Mouse (Mus musculus) liver (tissue): Measurements from ENCODE around the gene Top3a.

ENCODE experiments used
- DNase-seq: peaks from one replicate; pipeline ENCODE4 v3.0.0-alpha.2; 2020; ENCODE audit warnings: mixed read lengths

The Top3a gene

DNA sequence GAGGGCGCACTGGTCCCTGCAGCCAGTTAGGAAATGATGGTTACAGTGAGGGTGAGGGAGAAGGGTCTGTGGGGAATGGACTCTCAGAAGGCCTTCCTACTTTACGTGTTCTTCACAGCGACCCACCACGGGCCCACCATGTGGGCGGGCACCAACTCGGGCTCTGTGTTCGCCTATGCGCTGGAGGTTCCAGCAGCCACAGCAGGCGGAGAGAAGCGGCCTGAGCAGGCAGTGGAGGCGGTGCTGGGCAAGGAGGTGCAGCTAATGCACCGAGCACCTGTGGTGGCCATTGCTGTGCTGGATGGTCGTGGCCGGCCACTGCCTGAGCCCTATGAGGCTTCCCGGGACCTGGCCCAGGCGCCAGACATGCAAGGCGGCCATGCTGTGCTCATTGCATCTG is 65.9 kb downstream of the Top3a start:
- DNase-seq = peak; percentile 2

DNA sequence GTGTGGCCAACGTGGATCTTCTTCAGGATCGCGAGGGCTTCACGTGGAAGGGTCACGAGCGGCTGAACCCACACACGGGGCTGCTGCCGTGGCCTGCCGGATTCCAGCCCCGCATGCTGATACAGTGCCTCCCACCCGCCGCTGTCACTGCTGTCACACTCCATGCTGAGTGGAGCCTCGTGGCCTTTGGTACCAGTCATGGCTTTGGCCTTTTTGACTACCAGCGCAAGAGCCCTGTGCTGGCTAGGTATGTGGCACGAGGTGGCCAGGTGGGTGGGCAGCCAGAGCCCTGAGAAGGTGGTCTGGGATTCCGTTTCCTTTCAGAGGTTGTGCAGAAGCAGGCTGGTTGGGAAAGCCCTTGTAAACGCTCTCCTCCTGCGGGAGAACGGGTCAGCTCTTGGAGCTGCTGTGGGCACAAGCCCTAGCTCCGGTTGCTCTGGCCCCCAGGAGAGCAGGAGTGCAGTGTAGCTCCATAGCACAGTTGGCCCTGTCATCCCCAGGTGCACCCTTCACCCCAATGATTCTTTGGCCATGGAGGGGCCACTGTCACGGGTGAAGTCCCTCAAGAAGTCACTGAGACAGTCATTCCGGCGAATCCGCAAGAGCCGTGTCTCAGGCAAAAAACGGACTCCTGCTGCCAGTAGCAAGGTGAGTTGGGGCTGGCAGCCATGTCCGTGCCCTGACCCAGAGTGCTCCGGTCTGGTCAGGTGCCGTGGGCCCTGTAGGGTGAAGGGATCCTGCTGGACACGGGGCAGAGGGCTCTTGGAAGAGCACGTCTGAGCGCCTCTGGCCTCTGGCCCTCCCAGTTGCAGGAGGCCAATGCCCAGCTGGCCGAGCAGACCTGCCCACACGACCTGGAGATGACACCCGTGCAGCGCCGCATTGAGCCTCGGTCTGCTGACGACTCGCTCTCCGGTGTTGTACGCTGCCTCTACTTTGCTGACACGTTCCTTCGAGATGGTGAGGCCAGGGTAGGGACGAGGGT is 67.4 kb downstream of the Top3a start:
- DNase-seq = no peak

DNA sequence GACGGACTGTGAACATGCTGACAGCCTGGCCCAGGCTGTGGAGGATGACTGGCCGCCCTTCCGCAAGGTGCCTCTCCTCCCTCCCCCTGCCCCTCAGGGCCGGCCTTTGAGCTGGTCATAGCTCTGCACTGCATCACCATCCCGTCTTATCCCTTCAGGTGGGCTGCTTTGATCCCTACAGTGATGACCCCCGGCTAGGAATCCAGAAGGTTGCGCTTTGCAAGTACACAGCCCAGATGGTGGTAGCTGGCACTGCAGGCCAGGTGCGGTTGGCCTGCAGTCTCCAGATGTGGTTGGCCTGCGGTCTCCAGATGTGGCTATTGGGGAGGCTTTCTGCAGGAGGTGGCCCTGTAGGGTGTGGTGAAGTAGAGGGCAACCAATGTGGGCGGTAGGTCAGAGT is 68.5 kb downstream of the Top3a start:
- no peak for DNase-seq

DNA sequence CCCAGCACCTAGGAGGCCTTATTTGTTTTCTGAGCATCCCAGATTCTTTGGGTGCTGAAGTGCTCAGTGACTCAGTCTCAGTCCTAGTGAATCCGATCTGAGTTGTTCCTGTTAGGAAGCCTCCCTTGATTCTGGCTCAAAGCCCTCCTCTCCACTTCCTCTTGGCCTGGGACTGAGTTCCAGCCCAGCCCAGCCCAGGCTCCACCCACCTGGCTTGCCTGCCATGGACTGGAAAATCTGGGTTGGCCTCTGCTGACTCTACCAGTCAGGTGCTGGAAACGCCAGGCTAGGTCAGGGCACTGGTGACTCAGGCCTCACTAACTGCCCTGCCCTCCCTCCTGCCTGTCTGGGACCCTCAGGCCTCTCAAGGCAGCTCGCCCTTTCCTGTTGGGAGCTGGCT is 69.5 kb downstream of the Top3a start:
- peak; percentile 7 for DNase-seq

DNA sequence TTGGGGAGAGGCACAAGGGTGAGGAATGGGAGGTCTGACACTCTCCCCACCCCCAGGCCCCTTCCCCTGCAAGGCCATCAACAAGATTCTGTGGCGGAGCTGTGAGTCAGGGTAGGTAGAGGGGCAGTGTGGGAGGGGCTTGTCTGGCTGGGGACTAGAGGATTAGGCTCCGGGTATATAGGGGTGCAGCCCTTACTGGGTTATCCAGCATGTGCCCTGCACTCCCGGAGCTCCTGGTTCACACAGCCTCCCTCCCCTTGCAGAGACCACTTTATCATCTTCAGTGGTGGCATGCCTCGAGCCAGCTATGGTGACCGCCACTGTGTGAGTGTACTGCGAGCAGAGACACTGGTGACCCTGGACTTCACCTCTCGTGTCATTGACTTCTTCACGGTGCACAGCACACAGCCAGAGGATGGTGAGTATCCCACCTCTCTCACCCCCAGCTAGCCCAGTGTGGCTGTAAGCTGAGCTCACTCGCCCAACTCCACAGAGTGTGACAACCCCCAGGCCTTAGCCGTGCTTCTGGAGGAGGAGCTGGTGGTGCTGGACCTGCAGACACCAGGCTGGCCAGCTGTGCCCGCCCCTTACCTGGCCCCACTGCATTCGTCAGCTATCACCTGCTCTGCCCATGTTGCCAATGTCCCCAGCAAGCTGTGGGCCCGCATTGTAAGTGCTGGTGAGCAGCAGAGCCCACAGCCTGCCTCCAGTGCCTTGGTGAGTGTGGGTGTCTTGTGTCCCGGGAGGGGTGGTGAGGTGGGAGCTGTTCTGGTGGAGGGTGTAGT is 70.3 kb downstream of the Top3a start:
- DNase-seq = no peak

DNA sequence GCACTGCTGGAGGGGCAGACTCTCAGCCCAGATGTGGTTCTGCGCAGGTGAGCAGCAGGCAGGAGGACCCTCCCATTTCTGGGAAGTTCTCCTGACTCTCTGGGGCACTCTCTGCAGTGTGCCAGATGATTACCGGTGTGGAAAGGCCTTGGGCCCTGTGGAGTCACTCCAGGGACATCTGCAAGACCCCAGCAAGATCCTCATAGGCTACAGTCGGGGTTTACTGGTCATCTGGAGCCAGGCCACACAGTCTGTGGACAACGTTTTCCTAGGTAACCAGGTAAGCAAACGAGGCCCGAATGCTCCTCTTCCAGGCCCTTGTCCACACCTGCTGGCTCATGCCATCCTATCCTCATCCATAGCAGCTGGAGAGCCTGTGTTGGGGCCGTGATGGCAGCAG is 71.1 kb downstream of the Top3a start:
- DNase-seq = no peak

DNA sequence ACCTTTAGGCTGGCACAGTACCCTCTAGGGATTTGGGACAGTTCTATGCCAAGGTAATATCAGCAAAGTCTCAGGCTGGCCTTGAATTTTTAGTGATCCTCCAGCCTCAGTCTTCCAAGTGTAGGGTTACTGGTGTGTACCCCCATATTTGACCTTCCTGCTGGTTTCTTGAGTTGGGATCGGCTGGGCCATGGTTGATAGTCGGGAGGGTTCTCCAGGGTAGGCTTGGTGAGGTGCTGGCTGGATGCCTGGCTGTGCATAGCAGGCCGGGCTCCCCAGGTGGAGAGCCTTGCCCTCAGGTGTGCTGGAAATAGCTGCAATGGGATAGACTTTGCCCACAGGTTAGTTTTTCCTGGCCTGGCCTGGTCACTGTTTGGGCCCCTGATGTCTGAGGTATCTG is 71.9 kb downstream of the Top3a start:
- DNase-seq = no peak

DNA sequence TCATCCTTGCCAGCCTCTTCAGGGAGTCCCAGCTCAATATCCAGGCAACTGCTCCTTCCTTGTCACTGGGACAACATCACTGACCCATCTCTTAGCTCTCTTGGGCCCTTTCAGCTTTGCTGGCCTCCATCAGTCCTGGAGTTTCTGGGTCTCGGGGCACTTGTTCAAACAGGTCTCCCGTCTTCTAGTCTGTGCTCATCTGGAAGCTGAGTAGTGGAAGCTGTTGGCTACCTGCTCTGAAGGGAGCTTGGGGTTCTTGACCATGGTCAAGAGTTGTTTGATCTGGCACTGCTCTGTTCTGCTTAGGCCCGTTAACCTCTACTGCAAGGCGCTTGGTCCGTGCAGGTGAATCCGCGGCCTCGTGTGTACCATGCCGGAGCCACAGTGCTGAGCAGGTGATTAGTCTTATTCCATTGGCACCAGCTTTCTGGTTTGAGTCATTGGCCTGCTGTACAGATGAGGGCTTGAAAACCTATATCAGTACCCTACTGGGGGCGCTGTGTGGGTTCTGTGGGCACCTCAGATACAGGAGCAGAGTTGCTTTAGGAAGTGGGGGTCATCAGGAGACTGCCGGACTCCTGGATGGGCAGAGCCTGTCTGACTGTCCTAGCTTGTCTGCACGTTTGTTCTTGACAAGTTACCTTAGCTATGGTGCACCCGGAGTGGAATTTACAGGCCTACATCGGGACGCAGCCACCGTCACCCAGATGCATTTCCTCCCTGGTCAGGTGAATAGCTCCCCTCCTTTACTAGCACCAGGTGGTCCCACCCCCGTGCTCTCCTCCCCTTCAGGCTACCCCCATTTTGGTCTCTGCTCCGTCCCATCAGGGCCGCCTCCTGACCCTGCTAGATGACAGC is 72.9 kb downstream of the Top3a start:
- DNase-seq = no peak

DNA sequence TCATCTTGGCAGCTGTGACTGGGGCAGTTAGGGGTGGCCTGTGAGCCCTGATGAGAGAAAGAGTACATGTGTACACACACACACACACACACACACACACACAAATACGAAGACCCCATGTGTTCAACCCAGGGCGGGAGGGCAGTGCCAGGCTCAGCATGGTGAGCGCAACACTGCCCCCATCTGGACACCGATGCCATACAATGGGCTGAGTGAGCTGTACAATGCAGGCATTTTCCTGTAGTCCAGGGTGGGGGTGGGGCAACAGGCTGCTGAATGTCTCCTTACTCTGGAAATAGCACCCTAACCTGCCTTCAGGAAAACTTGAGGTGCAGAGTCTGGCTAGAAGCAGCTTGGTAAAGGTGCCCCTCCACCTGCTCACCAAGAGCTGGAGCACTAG is 74.0 kb downstream of the Top3a start:
- peak; percentile 76 for DNase-seq

DNA sequence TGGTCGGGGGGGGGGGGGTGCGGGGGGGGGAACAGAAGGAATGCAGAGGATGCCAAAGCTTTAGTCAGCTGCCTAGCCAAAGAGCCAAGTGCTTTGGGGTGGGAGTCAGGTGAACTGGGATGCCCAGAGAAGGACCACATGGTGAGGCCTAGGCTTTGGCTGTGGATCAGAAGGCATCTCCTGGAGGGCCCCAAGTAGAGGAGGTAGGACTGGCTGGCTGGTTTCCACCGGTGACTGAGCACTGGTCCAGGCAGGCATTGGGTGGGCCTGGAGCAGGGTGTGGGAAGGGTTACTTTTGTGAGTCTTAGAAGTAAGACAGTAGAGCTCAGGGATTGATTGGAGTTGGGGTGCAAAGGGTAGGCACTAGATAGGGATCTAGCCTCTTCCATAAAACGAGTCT is 75.6 kb downstream of the Top3a start:
- peak; percentile 2 for DNase-seq

DNA sequence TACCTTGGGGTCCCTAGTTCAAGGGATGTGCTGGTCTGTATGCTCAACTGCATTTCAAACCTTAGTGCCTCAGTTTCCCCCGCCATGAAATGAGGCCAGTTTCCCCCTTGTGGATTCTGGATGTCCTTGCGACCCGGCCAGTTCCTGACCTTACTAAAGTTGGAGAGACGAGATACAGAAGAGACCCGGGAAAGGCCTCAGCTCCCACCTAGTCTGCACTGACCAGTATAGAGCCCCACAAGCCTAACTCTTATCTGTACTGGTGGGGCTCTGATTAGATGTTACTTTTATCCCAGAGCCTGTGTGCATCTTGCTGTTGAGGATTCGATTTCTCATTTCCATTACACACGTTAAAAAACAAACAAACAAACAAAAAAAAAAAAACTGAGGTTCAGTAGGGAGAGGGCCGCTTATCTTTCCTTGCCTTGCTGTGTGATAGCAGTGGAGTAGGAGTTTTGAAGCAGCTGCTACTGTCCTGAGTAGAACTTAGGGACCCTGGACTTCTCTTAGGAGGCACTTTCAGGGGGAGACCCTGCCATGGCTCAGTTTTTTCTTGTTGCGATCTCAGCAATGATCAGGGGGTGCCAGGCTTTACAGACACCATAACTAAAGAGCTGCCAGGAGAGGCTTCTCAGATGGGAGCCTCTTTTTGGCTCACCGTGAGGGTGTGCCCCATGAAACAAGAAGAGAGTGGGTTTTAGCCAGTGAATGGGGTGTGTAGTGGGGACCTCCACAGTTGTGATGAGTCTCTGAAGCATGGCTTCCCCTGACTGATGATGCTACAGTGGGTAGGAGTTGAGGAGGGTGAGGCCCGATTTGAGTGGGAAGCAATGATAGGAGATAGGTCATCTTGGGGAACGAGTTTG is 76.6 kb downstream of the Top3a start:
- peak; percentile 12 for DNase-seq

DNA sequence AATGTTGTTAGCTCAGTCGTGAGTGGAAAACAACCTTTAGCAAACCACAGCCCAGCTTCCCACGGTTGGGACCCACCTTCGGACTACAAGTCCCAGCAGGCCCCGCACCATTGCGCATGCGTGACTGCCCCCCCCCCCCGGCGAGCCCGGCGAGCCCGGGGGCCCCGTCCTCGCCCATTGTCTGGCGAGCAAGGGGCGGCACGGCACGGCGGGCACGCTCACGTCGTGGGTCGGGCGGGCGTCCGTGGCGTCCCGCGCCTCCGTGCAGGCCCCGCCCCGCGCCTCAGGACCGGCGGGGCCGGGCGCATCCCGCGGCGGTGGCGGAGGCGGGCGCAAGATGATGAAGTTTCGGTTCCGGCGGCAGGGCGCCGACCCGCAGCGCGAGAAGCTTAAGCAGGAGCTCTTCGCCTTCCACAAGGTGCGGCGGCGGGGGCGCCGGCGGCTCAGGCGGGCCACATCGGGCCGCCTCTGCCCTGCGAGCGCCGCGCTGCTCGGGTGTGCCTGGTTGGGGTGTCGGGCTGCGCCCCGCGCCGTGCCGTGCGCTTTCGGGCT is 77.6 kb downstream of the Top3a start, which contains the start of gene Llgl1:
Gene Llgl1, plus strand, starts transcription at position 200 of the 552 bp plus-strand sequence.
- peak; percentile 97 for DNase-seq

DNA sequence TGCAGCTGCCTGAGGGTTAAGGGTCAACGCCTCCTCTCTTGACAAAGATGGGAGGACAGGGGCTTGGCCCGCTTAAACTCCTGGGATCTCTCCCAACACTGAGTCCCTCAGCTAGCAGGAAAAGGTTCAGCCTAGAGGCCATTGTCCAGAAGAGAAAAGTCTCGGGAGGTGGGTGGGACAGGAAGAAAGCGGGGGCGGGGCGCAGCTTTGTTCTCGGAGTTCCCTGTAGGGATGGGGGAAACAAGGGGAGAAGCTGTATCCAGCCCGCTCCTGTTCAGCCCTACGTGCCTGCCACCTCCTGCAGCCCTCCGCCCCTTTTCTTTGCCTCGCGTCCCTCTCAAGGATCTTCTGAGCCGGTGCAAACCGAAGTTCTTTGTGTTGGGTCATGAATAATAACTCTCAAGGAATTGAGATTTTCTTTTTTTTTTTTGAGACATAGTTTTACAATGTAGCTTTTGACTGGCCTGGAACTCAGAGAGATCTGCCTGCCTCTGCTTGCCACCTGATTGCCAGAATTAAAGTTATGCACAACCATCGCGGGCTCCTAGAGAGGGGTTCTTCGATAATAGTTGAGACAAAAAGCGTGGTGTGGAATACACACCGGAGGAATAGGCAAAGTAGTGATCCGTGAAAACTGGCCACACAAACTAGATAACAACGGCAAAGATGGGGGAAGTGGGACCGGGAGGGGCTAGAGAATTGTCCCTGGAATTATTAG is 78.2 kb downstream of the Top3a start:
- DNase-seq = peak; percentile 64

DNA sequence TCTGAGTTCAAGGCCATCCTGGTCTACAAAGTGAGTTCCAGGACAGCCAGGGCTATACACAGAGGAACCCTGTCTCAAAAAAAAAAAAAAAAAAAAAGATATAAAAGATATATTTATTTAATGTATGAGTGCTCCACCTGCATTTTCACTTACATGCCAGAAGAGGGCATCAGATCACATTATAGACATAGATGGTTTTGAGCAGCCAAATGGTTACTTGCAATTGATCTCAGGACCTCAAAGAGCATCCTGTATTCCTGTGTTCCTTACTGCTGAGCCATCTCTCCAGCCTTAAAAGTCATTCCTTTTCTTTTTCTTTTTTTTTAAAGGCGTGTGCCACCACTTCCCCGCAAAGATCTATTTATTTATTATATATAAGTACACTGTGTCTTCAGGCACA is 79.6 kb downstream of the Top3a start:
- DNase-seq = no peak

DNA sequence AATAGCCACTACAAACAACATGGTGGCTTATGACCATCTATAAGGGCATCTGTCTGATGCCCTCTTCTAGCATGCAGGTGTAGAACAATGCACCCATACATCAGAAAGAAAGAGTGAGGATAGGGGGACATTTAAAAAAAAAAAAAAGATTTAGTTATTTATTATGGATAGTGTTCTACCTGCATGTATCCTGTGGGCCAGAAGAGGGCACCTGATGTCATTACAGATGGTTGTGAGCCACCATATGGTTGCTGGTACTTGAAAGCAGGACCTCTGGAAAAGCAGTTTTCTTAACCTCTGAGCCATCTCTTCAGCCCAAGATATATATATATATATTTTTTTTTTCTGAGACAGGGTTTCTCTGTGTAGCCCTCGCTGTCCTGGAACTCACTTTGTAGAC is 81.0 kb downstream of the Top3a start:
- no peak for DNase-seq
